ENCODE assay signal across 11 mouse cellular contexts in genomic region chr4:136451564-136451963, GRCm38 (mm10). TPM values are rescaled to one million over a fixed set of nuclear protein-coding genes. Genes with fewer than 3 reads are reported as not detected.
A peak's percentile ranks its signal among the peaks of the same experiment; 100 is the strongest.
DNase-seq lines count a peak whose midpoint lies in the region; ATAC-seq and TF ChIP-seq lines count a peak whose summit lies in the region.
"Had no signal": no experiment of that assay in that cellular context is flagged by ENCODE, and none has a peak within 500 bp of the region (broad histone marks: within the 10 kb centered on the region; RNA-seq: fewer than 3 reads in every experiment).

No protein-coding gene starts in this region.

- no peak for TF ChIP-seq CTCF in ES-Bruce4 (IDR thresholded peaks at IDR 0.05; ENCODE audit: low read depth, low read length)

- ATAC-seq in heart, embryonic 11.5 days (replicated peaks; ENCODE audit: insufficient number of reproducible peaks, low FRiP score, low TSS enrichment): 0 out of 2 replicates have a peak, but pooled peaks have one; percentile 31
- ATAC-seq in kidney, embryonic 16.5 days (ENCODE audit: low FRiP score, low TSS enrichment): peak; percentile 83
- ATAC-seq in megakaryocyte progenitor cell, adult 5-6 weeks (replicated peaks; ENCODE audit: poor library complexity): 0 out of 2 replicates have a peak, but pooled peaks have one; percentile 11

- no peak for TF ChIP-seq POLR2A in ES-Bruce4 (IDR thresholded peaks at IDR 0.05; ENCODE audit: insufficient read depth, low read length)

- intact Hi-C loops in heart, postnatal 10 days (cut with DNase I): loop anchor here (5.0 kb wide), 2 partner anchors 84 to 151 kb away; partner anchors contain the start of gene Kdm1a
- intact Hi-C loops in left cerebral cortex, postnatal 10 days (cut with DNase I): no loop called here

- no peaks in the 10 kb centered on the region for H3K27me3 ChIP-seq in heart, embryonic 11.5 days (ENCODE audit: control insufficient read depth, insufficient read depth, low read length)
- H3K27me3 ChIP-seq in ES-Bruce4 (ENCODE audit: control insufficient read depth, insufficient read depth, low read length, poor library complexity, severe bottlenecking): no peaks in the 10 kb centered on the region
- H3K27me3 ChIP-seq in kidney, embryonic 16.5 days (ENCODE audit: insufficient read depth, low read length): no peaks in the 10 kb centered on the region

- no peaks in the 10 kb centered on the region for H3K9me3 ChIP-seq in heart, embryonic 11.5 days (replicated peaks; ENCODE audit: control insufficient read depth, low read length)
- H3K9me3 ChIP-seq in ES-Bruce4 (replicated peaks; ENCODE audit: control insufficient read depth, insufficient read depth, low read length, poor library complexity, severe bottlenecking): no peaks in the 10 kb centered on the region
- H3K9me3 ChIP-seq in kidney, embryonic 16.5 days (ENCODE audit: low read length): no peaks in the 10 kb centered on the region

- H3K4me2 ChIP-seq in heart, embryonic 11.5 days: peak overlapping the region; percentile 8; the same call in 1 of the 2 replicates
- no peak overlapping the region for H3K4me2 ChIP-seq in kidney, embryonic 16.5 days (replicated peaks; ENCODE audit: low read depth, low read length)

- 11% methylated on average over 6 of the region's 6 CpGs for WGBS in heart, embryonic 11.5 days (ENCODE audit: insufficient replicate concordance)
- WGBS in kidney, embryonic 16.5 days: 2% methylated on average over 6 of the region's 6 CpGs

- no peak overlapping the region for H3K27ac ChIP-seq in heart, embryonic 11.5 days (ENCODE audit: low read depth, low read length)
- peak overlapping the region; percentile 34 for H3K27ac ChIP-seq in ES-Bruce4 (ENCODE audit: insufficient read depth, low read length)
- H3K27ac ChIP-seq in kidney, embryonic 16.5 days (ENCODE audit: low read length): peak overlapping the region; percentile 67; the same call in 1 of the 2 replicates

- no peak overlapping the region for H3K9ac ChIP-seq in heart, embryonic 11.5 days (ENCODE audit: low read depth, low read length)
- H3K9ac ChIP-seq in ES-Bruce4 (ENCODE audit: low read depth, poor library complexity, severe bottlenecking): no peak overlapping the region
- H3K9ac ChIP-seq in kidney, embryonic 16.5 days (replicated peaks; ENCODE audit: low read length): no peak overlapping the region

- TF ChIP-seq EP300 in ES-Bruce4 (IDR thresholded peaks at IDR 0.05; ENCODE audit: insufficient read depth, low read depth, low read length): no peak

- H3K4me1 ChIP-seq in heart, embryonic 11.5 days (ENCODE audit: control insufficient read depth, insufficient read depth, low read length): peaks cover 10% of the 10 kb centered on the region
- no peaks in the 10 kb centered on the region for H3K4me1 ChIP-seq in ES-Bruce4 (ENCODE audit: control insufficient read depth, insufficient read depth, low read length)
- peaks cover 11% of the 10 kb centered on the region; the same call in 1 of the 2 replicates for H3K4me1 ChIP-seq in kidney, embryonic 16.5 days (ENCODE audit: insufficient read depth, low read length)

- H3K4me3 ChIP-seq in heart, embryonic 11.5 days (ENCODE audit: low read depth, low read length): no peak overlapping the region
- H3K4me3 ChIP-seq in ES-Bruce4 (ENCODE audit: low read depth, low read length): no peak overlapping the region
- H3K4me3 ChIP-seq in kidney, embryonic 16.5 days (ENCODE audit: low read length): no peak overlapping the region

- no peak for DNase-seq in heart, postnatal 10 days
- no peak for DNase-seq in spleen, postnatal 14 days (ENCODE audit: low spot score in 2 of 2)
- no peak for DNase-seq in left cerebral cortex, postnatal 10 days (ENCODE audit: extremely low spot score in 1 of 2, low spot score in 2 of 2)
- no peak for DNase-seq in left cerebral cortex, adult 8-10 months (ENCODE audit: low spot score in 2 of 2)
- DNase-seq: gastrocnemius, postnatal 14 days; spleen, adult 18-20 months had no signal

- H3K36me3 ChIP-seq in heart, embryonic 11.5 days (ENCODE audit: control insufficient read depth, insufficient read depth, low read length): no peaks in the 10 kb centered on the region
- H3K36me3 ChIP-seq in ES-Bruce4 (ENCODE audit: control insufficient read depth, insufficient read depth, low read length, poor library complexity, severe bottlenecking): no peaks in the 10 kb centered on the region
- H3K36me3 ChIP-seq in kidney, embryonic 16.5 days (ENCODE audit: insufficient read depth, low read length): no peaks in the 10 kb centered on the region

RNA-seq across cellular contexts. Expression of gene 6030445D17Rik, which starts 10.5 kb away (rescaled TPM):
- 0.25 and 0.29 TPM in 2 replicates for polyA plus RNA-seq in heart, embryonic 11.5 days (2014; fragmentation: Nextera tagmentation; extraction: Ambion mirVana)
- total RNA-seq in heart, postnatal 10 days (2021): under 1 TPM; 0.55 to 0.62 TPM
- polyA plus RNA-seq in ES-Bruce4 (2011; ENCODE audit: insufficient read depth, insufficient read length, low read depth, missing spikeins): 0.40 and 0.46 TPM in 2 replicates
- 0.35 and 0.46 TPM in 2 replicates for polyA plus RNA-seq in kidney, embryonic 16.5 days (2015; fragmentation: Nextera tagmentation; extraction: Ambion mirVana)
- total RNA-seq in megakaryocyte progenitor cell, adult 5-6 weeks (2015): not detected in 2 replicates
- not detected in 2 replicates for total RNA-seq in megakaryocyte progenitor cell, adult 5-6 weeks (2017)
- total RNA-seq in left cerebral cortex, postnatal 10 days (2021): under 1 TPM; 0.19 to 0.73 TPM
- total RNA-seq in left cerebral cortex, adult 8-10 months (2022): under 1 TPM; 0.41 to 0.70 (median 0.64) TPM

RNA-seq across cellular contexts. Expression of gene Luzp1, which starts 18.0 kb away (rescaled TPM):
- 85.8 and 108 TPM in 2 replicates for polyA plus RNA-seq in heart, embryonic 11.5 days (2014; fragmentation: Nextera tagmentation; extraction: Ambion mirVana)
- total RNA-seq in heart, postnatal 10 days (2021): 10 to 100 TPM; 58.3 to 69.0 TPM
- polyA plus RNA-seq in ES-Bruce4 (2011; ENCODE audit: insufficient read depth, insufficient read length, low read depth, missing spikeins): 67.6 and 73.0 TPM in 2 replicates
- polyA plus RNA-seq in kidney, embryonic 16.5 days (2015; fragmentation: Nextera tagmentation; extraction: Ambion mirVana): 131 and 152 TPM in 2 replicates
- 3.4 and 3.7 TPM in 2 replicates for total RNA-seq in megakaryocyte progenitor cell, adult 5-6 weeks (2015)
- 2.3 and 3.3 TPM in 2 replicates for total RNA-seq in megakaryocyte progenitor cell, adult 5-6 weeks (2017)
- 10 to 100 TPM; 40.0 to 42.6 TPM for total RNA-seq in left cerebral cortex, postnatal 10 days (2021)
- total RNA-seq in left cerebral cortex, adult 8-10 months (2022): 10 to 100 TPM; 64.7 to 98.2 (median 71.4) TPM

RNA-seq across cellular contexts. Expression of gene Htr1d, which starts 28.2 kb away (rescaled TPM):
- 0.39 TPM in 1 of 2 replicates, not detected in the other for polyA plus RNA-seq in heart, embryonic 11.5 days (2014; fragmentation: Nextera tagmentation; extraction: Ambion mirVana)
- not detected for total RNA-seq in heart, postnatal 10 days (2021)
- polyA plus RNA-seq in ES-Bruce4 (2011; ENCODE audit: insufficient read depth, insufficient read length, low read depth, missing spikeins): 1.1 and 1.2 TPM in 2 replicates
- polyA plus RNA-seq in kidney, embryonic 16.5 days (2015; fragmentation: Nextera tagmentation; extraction: Ambion mirVana): 0.44 and 0.72 TPM in 2 replicates
- total RNA-seq in megakaryocyte progenitor cell, adult 5-6 weeks (2015): not detected in 2 replicates
- total RNA-seq in megakaryocyte progenitor cell, adult 5-6 weeks (2017): not detected in 2 replicates
- total RNA-seq in left cerebral cortex, postnatal 10 days (2021): 1 to 10 TPM; 5.8 to 7.5 TPM
- total RNA-seq in left cerebral cortex, adult 8-10 months (2022): 10 to 100 TPM in 1 of 4 experiments, 1 to 10 TPM in 3; 6.4 to 10.4 (median 8.2) TPM
- total RNA-seq: gastrocnemius, postnatal 14 days; megakaryocyte, adult 5-6 weeks had no signal

Comparison
In these comparisons a context has a peak if more than half of its experiments do, and no peak if none do; other contexts are left out.
1. ATAC-seq: peak in every context shown above with its lines; median percentile 83 in kidney, embryonic 16.5 days; 31 in heart, embryonic 11.5 days; 11 in megakaryocyte progenitor cell, adult 5-6 weeks.
2. RNA of gene Luzp1, which starts 18.0 kb away (total RNA-seq): 64.7 to 98.2 TPM in left cerebral cortex, adult 8-10 months, 58.3 to 69.0 TPM in heart, postnatal 10 days and 40.0 to 42.6 TPM in left cerebral cortex, postnatal 10 days; 2.3 to 3.7 TPM in megakaryocyte progenitor cell, adult 5-6 weeks; every median in the first group is over 4 times any median in the second.
3. RNA of gene Htr1d, which starts 28.2 kb away (total RNA-seq): 6.4 to 10.4 TPM in left cerebral cortex, adult 8-10 months and 5.8 to 7.5 TPM in left cerebral cortex, postnatal 10 days; not detected in heart, postnatal 10 days and not detected in megakaryocyte progenitor cell, adult 5-6 weeks; every median in the first group is over 4 times any median in the second.